Mouse (Mus musculus) right cerebral cortex, postnatal 25 days (tissue): Measurements from ENCODE around the gene Gtpbp10.
A peak's percentile ranks its signal among the peaks of the same experiment; 100 is the strongest.

Experiments
- DNase-seq: peaks from one replicate; pipeline ENCODE4 v3.0.0; 2022

Gtpbp10 gene

DNA sequence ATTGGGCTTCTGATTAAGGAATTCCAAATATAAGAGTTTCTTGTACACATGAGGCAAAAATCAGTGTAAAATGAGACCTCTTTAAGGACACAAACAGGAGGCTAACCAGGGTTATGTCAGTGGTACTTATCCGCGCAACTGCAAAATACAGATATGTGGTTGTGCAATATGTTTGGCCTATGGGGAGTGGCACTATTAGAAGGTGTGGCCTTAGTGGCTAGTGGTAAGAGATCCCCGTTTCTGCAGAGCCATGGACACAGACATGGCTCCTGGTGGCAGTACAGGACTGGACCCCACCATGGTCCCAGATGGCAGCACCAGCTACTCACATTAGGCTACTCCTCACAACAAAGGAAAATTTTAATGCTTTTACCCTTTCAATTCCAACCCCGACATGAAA lies 64.3 kb downstream of the Gtpbp10 start:
- no peak for DNase-seq

- peak; percentile 17 for DNase-seq
Observed at GRCm38 (mm10) chr5:5494269-5495005, 64.9 kb downstream of the Gtpbp10 start.

GRCm38 (mm10) chr5:5492163-5492562 lies 67.2 kb downstream of the Gtpbp10 start:
- no peak for DNase-seq
